Mouse (Mus musculus) erythroblast, embryonic 14.5 days (primary cell): ENCODE results near the gene Ano1.

Experiments
- GATA1 ChIP-seq: IDR thresholded peaks from 2 replicates; pipeline ENCODE4 v1.6.1; 2012; ENCODE audit warnings: low read length, inconsistent platforms, mixed read lengths
- TAL1 ChIP-seq: IDR thresholded peaks from 3 replicates; pipeline ENCODE4 v1.6.1; 2012; ENCODE audit warnings: low read length, inconsistent platforms, mixed read lengths

DNA sequence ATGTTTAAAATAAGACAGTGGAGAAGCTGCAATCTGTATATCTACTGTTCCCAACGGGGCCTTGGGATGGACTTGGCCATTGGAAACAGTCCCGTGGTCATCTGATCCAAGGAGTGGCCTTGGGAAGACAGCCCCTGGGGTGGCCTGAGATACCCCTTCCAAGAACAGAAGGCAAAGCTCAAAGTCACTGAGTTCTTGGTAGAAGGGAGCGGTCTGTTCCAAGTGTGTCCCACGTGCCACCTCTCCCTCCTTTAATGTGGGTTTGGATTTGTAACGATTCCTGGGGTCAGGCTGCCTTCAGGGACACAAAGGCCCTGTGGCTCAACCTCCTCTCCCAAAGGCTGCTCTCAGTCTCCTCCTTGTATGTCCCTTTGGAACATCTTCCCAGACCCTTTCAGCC lies 7.9 kb downstream of the Ano1 start:
- TF ChIP-seq GATA1, result no peak
- TF ChIP-seq TAL1, result no peak
